Mouse (Mus musculus): ENCODE data around the gene Abhd12.

GRCm38 (mm10) chr2:150923026-150923425 is 18.5 kb upstream of the Abhd12 start:
- no peak for TF ChIP-seq CTCF (IDR thresholded peaks at IDR 0.05; ENCODE audit: control insufficient read depth, insufficient read depth, insufficient replicate concordance, low read depth, low read length)
- no peak for TF ChIP-seq POLR2A (IDR thresholded peaks at IDR 0.05; ENCODE audit: control insufficient read depth, low read depth, low read length)
